Mouse (Mus musculus) heart, embryonic 16.5 days (tissue): ENCODE results near the gene Spn. TPM values are rescaled to one million over a fixed set of nuclear protein-coding genes. Genes with fewer than 3 reads are reported as not detected.

Source experiments
- ATAC-seq: fragments of 200-750 bp; cut with Nextera tagmentation; replicated peaks from 2 replicates; pipeline ENCODE4 v1.8.0; 2017; ENCODE audit warnings: moderate number of reproducible peaks; ENCODE audit not compliant: insufficient read depth, low FRiP score; ENCODE audit errors: extremely low read depth
- H3K27ac ChIP-seq: fragments of 300-500 bp; sonication (generic); 2 replicates; pipeline ENCODE4 v1.5.1; 2014; ENCODE audit warnings: mild to moderate bottlenecking, low read length, control low read depth, moderate library complexity
- H3K27me3 ChIP-seq: fragments of 300-500 bp; sonication (generic); 2 replicates; pipeline ENCODE4 v1.6.1; 2014; ENCODE audit warnings: low read length, mixed read lengths; ENCODE audit not compliant: control insufficient read depth, insufficient read depth
- H3K36me3 ChIP-seq: fragments of 300-500 bp; sonication (generic); 2 replicates; pipeline ENCODE4 v1.6.1; 2014; ENCODE audit not compliant: control insufficient read depth, insufficient read depth
- H3K4me1 ChIP-seq: fragments of 300-500 bp; sonication (generic); 2 replicates; pipeline ENCODE4 v1.6.1; 2014; ENCODE audit warnings: low read length, mixed read lengths; ENCODE audit not compliant: control insufficient read depth, insufficient read depth
- H3K4me2 ChIP-seq: fragments of 300-500 bp; sonication (generic); 2 replicates; pipeline ENCODE4 v1.6.1; 2014; ENCODE audit warnings: low read depth, mild to moderate bottlenecking, control low read depth, low read length
- H3K4me3 ChIP-seq: fragments of 300-500 bp; sonication (generic); 2 replicates; pipeline ENCODE4 v1.5.1; 2014; ENCODE audit warnings: mild to moderate bottlenecking, control low read depth, low read length
- H3K9ac ChIP-seq: fragments of 300-500 bp; sonication (generic); 2 replicates; pipeline ENCODE4 v1.6.1; 2014; ENCODE audit warnings: low read length, control low read depth
- H3K9me3 ChIP-seq: fragments of 300-500 bp; sonication (generic); replicated peaks from 2 replicates; pipeline ENCODE4 v1.6.1; 2016; ENCODE audit warnings: low read length; ENCODE audit not compliant: control insufficient read depth
- WGBS: fragments of 180-500 bp; shearing (Covaris S2); extraction: QIAGEN DNeasy Blood & Tissue Kit; methylation state at CpG from one replicate; pipeline ENCODE4 v1.1.7; 2014; 5-methylcytosine and 5-hydroxymethylcytosine counted together
- polyA plus RNA-seq: library from polyadenylated mRNA; unstranded; fragments of >200 nt; fragmentation: Nextera tagmentation; extraction: Ambion mirVana; gene quantifications from 2 replicates; pipeline ENCODE4 v1.2.1, GENCODE M21; 2015

Gene Spn
- polyA plus RNA-seq, 1 experiment from 2014 or later = 2.6 TPM

- ATAC-seq = no peak
- Histone ChIP-seq H3K9ac (no peak overlapping the region), H3K27me3 (no peaks in the 10 kb centered on the region), H3K4me1 (peaks cover 12% of the 10 kb centered on the region), H3K27ac (no peak overlapping the region), H3K9me3 (no peaks in the 10 kb centered on the region), H3K36me3 (no peaks in the 10 kb centered on the region), H3K4me2 (no peak overlapping the region), H3K4me3 (no peak overlapping the region)
- WGBS = 74% methylated on average over 11 of the region's 11 CpGs
Measured at GRCm38 (mm10) chr7:127114920-127115319, 22.7 kb downstream of the Spn start.

DNA sequence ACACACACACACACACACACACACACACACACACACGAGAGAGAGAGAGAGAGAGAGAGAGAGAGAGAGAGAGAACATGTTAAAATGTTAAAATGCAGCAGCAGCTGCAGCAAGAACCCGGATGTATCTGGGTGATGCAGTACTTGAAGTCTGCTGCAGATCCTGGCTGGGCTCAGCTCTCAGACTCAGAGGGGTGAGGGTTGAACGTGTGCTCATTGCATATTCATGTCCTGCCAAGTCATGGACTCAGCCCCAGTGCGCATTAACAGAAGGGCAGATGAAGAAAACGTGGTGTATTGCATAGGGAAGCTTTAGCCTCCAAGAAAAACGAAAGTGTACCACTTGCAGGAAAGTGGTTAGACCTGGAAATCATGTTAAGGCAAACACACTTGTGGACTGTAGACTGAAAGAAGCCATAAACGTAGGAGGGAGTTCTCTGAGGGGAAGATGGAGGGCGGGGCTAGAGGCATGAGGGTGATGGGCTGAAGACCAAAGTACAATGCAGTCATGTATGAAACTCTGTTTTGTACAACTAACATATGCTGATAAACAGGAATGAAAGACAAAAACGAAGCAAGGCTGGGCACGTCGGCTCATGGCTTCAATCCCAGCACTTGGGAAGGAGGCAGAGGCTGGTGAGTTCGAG lies 23.9 kb downstream of the Spn start:
- 46% methylated on average over 12 of the region's 12 CpGs for WGBS
- Histone ChIP-seq H3K4me3 (no peak overlapping the region), H3K36me3 (no peaks in the 10 kb centered on the region), H3K9me3 (no peaks in the 10 kb centered on the region), H3K27me3 (no peaks in the 10 kb centered on the region), H3K4me1 (peaks cover 12% of the 10 kb centered on the region), H3K4me2 (no peak overlapping the region), H3K9ac (no peak overlapping the region), H3K27ac (no peak overlapping the region)
- no peak for ATAC-seq

DNA sequence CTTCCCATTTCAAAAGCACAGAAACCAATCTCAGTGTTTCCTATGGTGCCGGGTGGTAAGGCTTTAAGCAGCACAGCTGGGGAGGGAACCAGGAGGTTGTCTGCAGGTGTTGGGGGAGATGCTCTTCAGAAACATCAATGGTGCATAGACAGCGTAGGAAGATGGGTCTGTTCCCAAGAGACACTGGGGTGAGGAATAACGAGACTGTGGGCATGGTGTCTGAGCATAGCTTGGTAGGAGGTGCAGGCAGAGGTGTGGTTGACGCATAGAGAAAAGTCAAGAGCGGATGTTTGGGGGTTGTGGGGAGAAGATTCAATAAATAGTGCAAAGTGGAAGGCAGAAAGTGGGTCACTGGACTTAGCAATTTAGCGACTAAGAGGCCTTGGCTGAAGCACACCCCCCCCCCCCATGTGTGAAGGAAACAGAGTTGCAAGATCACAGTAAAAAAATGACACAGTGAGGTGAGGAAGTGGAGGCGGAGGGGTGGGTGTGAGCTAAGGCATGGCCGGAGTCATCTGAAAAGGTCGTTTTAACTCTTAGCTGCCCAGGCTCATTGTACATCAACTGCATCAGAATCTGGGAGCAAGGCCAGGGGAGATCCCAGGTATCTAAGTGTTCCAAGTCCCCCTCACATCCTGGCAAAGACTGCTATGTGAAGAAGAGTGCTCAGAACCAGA lies 24.6 kb downstream of the Spn start:
- Histone ChIP-seq H3K36me3 (no peaks in the 10 kb centered on the region), H3K9me3 (no peaks in the 10 kb centered on the region), H3K9ac (no peak overlapping the region), H3K4me3 (no peak overlapping the region), H3K27ac (no peak overlapping the region), H3K4me1 (peaks cover 12% of the 10 kb centered on the region), H3K27me3 (no peaks in the 10 kb centered on the region; the same call in 1 of the 2 replicates), H3K4me2 (no peak overlapping the region)
- ATAC-seq = no peak
- WGBS = 33% methylated on average over 9 of the region's 9 CpGs

DNA sequence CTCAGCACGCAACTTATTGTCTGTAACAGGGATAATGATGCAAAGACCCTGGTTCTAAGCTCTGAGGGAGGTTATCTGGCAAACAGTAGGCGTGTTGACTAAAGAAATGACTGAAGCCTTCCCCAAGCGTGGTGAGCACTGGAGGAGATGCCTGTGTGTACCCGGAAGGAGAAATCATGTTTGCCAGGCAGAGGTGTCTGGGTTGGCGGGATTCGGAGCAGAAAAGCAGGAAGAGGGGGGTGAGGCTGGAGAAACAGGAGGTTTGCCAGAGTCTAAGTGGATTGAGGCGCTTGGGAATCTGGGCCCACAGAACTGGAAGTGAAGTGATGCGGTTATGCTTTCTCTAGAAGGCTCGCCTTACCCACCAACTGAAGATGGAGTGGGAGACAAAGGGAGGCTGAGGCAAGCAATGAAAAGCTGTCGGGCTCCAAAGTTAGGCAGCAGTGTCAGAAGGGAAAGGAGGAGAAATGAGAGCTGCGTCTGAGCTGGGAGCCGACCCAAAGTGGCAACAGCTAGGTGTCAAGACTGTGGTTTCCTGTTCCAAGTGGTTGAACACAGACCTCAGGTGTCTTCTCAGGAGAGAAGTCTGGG lies 25.3 kb downstream of the Spn start:
- H3K27me3 ChIP-seq = no peaks in the 10 kb centered on the region; the same call in 1 of the 2 replicates
- H3K36me3 ChIP-seq = no peaks in the 10 kb centered on the region
- 62% methylated on average over 12 of the region's 12 CpGs for WGBS
- no peak for ATAC-seq
- H3K4me2 ChIP-seq = no peak overlapping the region
- no peak overlapping the region for H3K4me3 ChIP-seq
- H3K9me3 ChIP-seq = no peaks in the 10 kb centered on the region
- no peak overlapping the region for H3K27ac ChIP-seq
- H3K4me1 ChIP-seq = peaks cover 7% of the 10 kb centered on the region
- H3K9ac ChIP-seq = no peak overlapping the region

DNA sequence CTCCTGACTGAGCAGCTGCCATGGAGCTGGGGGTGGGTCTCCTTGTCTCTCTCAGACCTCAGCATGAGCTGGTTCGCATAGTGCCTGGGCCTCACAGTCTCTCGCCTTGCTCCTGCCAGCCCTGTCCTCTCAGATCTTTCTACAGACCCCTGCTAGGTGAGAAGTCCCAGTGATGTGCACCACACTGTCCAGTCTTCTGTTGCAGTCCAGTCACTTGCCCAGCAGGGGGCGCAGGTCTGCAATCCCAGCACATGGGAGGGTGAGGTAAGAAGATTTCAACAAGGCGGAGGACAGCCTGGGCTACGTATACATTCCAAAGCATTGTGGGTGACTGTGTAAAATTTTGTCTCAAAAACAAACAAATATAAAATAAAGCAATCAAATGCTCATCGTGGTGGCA lies 26.2 kb downstream of the Spn start:
- H3K4me1 ChIP-seq = peaks cover 7% of the 10 kb centered on the region
- WGBS = 39% methylated on average over 6 of the region's 6 CpGs
- H3K36me3 ChIP-seq = no peaks in the 10 kb centered on the region
- H3K27me3 ChIP-seq = no peaks in the 10 kb centered on the region; the same call in 1 of the 2 replicates
- no peaks in the 10 kb centered on the region for H3K9me3 ChIP-seq
- H3K27ac ChIP-seq = no peak overlapping the region
- H3K9ac ChIP-seq = no peak overlapping the region
- no peak for ATAC-seq
- H3K4me3 ChIP-seq = no peak overlapping the region
- no peak overlapping the region for H3K4me2 ChIP-seq

DNA sequence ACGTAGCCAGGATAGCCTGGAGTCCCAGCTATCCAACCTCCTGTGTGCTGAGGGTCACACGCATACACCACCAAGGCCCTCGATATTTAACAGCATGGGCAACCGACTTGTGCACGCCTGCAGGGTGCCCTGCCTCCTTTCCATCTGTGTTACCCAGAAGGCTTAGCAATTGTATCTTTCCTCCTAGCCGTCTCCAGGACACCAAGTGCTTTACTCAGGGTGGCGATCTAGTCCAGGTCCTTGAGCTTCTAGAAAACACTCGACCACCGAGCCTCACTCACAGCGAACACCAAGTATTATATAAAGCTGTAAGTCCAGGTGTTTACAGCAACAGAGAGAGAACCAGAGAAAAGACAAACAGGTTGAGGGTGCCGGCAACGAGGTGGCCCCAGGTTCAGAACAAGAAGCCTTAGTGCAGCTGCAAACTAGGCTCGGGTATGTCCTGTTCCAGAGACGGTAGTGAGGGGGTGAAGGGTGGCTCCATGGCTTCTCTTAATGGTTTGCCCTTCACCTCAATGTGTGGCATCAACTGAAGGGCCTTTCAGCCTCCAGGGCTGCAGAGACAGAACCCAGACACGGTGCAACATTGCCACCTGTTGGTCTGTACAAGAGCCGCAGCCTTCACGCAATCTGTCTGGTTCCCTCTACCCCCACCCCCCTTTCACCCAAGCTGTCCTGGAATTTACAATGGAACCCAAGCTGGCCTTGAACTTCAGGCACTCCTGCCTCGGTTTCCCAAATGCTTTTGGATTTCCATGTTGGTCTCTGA lies 27.2 kb downstream of the Spn start:
- Histone ChIP-seq H3K4me1 (peaks cover 7% of the 10 kb centered on the region), H3K9me3 (no peaks in the 10 kb centered on the region), H3K4me3 (no peak overlapping the region), H3K27ac (no peak overlapping the region), H3K9ac (no peak overlapping the region), H3K4me2 (no peak overlapping the region), H3K27me3 (no peaks in the 10 kb centered on the region; the same call in 1 of the 2 replicates), H3K36me3 (no peaks in the 10 kb centered on the region)
- ATAC-seq = peak; percentile 46
- 38% methylated on average over 18 of the region's 18 CpGs for WGBS

DNA sequence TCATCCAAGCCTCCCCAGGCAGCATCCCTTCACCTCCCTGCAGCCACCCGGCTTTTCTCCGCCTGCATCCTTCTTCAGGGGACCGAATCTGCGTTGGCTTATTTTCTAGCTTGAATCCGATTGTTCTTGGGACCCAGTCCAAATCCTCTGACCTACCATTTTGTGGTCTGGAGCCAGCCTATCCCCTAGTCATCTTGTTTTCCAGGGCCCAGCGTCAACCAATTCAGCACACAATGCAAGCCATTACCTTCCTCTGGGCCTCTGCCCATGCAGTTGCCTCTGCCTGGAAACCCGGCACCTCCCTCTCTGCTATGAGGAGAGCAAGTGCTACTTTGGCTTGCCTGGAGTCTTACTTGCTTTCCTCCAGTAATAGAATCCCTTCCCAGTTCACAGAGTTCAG lies 32.1 kb downstream of the Spn start:
- Histone ChIP-seq H3K9ac (no peak overlapping the region), H3K4me1 (no peaks in the 10 kb centered on the region), H3K4me2 (no peak overlapping the region), H3K9me3 (no peaks in the 10 kb centered on the region), H3K27me3 (no peaks in the 10 kb centered on the region; the same call in 1 of the 2 replicates), H3K27ac (no peak overlapping the region), H3K36me3 (no peaks in the 10 kb centered on the region), H3K4me3 (no peak overlapping the region)
- WGBS = 69% methylated on average over 7 of the region's 7 CpGs
- no peak for ATAC-seq

GRCm38 (mm10) chr7:127104560-127105332 lies 32.9 kb downstream of the Spn start:
- H3K9ac ChIP-seq = peak overlapping the region; percentile 64
- ATAC-seq = peak; percentile 83
- peak overlapping the region; percentile 41 for H3K4me3 ChIP-seq
- WGBS = 12% methylated on average over 17 of the region's 17 CpGs
- H3K36me3 ChIP-seq = no peaks in the 10 kb centered on the region
- H3K9me3 ChIP-seq = no peaks in the 10 kb centered on the region
- peak overlapping the region; percentile 69 for H3K4me2 ChIP-seq
- H3K27me3 ChIP-seq = no peaks in the 10 kb centered on the region; the same call in 1 of the 2 replicates
- no peak overlapping the region for H3K27ac ChIP-seq
- no peaks in the 10 kb centered on the region for H3K4me1 ChIP-seq
